Mouse (Mus musculus) spleen, embryonic (tissue): ENCODE measurements around the gene Cyb5r3.

Experiments used
- CTCF ChIA-PET: fragments of 350-600 bp; sonication (Branson Sonifier 250); formaldehyde crosslinking; loops from one replicate; lab custom pipeline; 2022; lab: Charles Lee

Gene Cyb5r3

DNA sequence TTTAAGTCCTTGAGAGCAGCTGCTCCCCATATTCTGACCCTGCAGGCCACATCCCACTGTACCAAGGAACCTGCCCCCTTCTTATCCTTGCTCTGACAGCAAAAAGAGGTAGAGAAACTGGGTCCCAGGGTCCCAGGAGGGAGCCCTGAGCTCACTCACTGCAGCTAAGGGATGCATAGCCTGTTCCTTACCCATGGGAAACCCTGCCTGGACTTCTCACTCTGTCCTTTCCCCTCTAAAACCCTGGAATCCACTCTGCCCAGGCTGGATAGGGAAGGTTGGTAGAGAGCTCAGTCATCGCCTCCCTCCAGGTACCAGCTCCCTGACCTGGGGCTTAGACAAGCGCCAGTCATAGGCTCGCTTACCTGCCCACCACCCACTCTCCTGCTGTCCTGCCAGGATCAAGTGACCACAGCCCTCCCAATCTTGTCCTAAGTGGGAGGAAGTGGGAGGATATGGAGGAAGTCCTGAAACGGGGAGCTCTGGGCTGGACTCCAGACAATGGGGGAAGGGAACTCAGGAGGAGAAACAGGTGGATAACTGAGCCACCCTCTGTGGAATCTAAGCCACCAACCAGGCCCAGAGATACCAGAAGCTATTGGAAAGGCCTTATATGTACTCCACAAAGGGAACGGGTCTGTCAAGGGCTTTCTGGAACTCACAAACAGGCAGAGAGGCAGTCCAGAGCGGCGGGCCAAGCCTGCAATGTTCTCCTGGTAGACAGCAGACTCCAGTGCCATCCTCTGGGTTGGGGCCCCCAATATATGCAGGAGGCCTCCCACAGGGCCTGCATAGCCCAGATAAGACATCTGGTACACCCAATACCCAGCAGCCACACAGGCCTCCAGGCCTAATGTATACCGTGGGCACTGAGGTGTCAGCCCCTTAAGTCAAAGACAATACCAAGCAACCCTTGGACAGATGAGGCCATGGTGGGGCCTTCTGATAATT, 2.3 kb downstream of the Cyb5r3 start:
- CTCF ChIA-PET = interaction anchor here (0.6 kb wide), 2 partner anchors 35 to 201 kb away, joined by 3 to 4 read pairs; no protein-coding TSS in a partner anchor

DNA sequence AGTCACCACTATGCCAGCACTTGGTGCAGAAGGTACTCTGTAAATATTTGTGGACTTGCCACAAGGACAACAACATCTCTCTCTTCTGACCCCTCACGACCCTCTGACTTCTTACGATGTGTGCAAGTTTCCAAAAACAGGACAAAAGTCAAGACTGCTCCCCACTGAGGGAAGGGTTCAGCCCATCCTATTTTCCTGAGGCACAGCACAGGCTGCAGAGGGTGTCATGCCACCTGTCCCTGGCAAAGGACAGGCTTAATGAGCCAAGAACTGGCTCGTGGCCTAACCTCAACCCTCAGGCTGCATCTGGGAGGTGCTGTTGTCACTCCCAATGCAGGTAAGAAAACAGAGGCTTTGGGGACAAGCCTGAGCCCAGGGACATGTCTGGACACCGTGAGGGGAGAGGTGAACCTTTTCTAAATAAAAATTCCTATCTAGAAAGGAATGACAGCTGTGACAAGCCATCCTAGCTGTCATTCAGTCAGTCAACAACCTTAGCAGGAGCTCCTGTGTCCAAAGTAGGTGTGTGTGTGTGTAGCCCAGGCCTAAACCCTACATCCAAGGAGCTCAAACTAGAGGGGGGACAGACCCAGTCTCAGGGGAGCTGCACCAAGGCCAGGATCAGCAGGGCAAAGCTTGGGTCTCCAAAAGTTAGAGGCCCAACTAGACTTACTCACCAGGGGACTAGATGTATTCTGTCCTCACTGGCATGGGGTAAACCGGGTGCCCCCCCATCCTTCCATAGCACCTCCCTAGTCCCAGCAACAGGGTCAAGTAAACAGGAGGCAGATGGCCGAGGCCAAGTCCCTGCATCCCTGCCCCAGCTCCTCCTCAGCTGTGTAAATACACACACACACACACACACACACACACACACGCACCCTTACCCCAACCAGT, 3.3 kb downstream of the Cyb5r3 start:
- CTCF ChIA-PET = interaction anchor here (0.6 kb wide), 2 partner anchors 36 to 202 kb away, joined by 3 to 4 read pairs; no protein-coding TSS in a partner anchor

DNA sequence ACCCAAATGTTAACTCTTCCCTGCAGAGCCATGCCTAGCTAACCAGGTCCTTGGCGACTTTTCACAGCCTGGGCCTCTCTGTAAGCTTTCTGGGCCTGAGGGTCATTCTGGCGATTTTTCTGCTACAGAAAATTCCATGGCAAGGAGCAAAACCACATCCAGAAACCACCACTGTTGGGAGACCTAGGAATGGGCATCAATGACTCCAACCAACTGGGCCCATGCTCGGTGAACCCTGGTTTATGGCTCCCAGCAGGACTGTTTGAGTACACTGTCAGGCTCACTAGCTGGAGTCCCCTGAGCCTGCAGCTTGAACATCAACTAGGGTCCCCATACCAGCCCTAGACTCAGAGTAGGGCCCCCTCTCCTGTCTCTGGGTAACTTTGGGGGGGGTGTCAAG, 4.1 kb downstream of the Cyb5r3 start:
- CTCF ChIA-PET = no interaction called here

GRCm38 (mm10) chr15:83167550-83168065, 4.8 kb downstream of the Cyb5r3 start:
- CTCF ChIA-PET = no interaction called here

GRCm38 (mm10) chr15:83167126-83167525, 5.3 kb downstream of the Cyb5r3 start:
- CTCF ChIA-PET = no interaction called here

GRCm38 (mm10) chr15:83166642-83167041, 5.8 kb downstream of the Cyb5r3 start:
- CTCF ChIA-PET = no interaction called here

DNA sequence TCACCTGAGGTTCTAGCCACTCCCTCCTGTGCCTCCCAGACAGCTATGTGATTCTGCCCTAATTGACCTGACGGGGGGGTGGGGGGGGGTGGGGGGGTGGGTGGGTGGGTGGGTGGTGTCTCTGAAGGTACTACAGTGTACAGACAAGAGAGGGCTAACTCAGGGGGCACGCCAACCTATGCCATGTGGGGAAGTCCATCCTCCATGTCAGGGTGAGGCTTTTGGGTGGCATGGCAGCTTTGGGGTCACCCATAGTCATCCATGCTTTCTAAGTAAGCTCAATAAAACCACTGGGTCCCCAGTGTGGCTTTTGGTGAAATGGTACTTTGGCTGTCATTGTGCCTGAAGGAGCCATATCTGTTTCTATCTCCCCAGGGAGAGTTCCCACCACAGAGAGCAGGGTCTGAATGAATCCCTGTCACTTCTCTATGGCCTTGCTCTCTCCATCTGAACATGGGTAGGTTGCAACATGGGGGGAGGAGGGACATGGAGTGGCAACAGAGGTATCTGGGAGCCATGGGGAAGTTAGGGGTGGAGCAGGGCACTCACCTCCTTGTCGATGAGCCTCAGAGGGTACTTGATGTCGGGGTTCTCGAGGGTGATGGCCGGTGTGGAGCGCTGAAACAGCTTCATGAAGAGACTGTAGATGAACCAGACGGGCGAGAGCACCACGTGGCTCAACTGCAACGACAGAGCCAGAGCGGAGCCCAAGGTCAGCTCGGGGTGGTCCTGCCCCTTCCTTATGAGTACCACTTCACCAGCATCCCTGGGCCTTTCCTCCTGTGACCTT, 6.7 kb downstream of the Cyb5r3 start:
- CTCF ChIA-PET = no interaction called here

DNA sequence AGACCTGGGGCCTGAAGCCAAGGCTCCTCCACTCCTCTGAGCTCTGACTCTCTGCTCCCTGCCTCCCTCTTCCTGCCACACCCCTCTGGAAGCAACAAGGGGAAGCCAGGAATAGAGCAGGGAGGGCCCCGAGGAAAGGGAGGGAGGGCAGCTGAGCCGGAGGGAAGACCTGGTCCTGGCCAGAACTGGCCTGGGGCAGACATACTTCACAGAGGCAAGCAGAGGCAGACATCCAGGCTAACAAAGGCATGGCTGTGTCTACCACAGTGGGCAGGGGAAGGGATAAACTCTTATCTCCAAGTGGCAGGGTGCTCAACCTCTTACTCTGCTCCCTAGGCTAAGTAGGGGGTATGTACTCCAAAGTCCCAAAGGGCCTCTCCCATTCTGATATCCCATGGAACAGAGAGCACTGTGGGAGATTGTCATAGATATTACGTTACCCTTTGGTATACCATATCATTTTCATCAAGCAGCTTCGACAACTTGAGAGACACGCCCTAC, 7.4 kb downstream of the Cyb5r3 start:
- CTCF ChIA-PET = no interaction called here

DNA sequence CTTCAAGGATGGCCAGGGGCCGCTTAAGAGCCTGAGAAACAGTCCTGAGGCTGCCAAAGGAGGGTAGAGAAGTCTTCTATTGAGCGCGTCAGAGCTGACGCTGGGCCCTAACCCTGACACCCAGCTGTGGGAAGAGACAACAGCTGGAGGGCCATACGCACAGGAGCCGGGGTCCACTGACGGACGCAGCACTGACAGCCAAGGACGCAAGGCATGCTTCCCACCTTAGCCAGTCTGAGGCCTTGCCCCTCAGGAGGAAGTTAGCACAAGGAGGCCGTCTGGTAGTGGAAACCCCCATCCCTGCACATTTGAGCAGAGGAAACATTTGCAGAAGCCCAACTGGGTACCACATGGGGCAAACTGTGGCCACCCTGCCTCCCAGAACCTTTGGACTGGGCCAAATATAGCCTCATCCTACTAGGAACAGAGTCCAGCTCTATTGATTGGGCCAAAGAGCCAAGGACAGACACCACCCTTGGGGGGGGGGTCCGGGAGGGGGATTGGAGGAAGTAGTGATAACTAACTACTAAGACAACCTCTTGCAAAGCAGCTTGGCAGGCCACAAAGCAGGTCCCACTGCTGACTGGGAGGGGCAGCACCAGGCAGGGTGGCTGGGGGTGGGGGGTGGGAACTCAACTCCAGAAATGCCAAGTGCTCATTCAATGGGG, 9.4 kb downstream of the Cyb5r3 start:
- CTCF ChIA-PET = no interaction called here

DNA sequence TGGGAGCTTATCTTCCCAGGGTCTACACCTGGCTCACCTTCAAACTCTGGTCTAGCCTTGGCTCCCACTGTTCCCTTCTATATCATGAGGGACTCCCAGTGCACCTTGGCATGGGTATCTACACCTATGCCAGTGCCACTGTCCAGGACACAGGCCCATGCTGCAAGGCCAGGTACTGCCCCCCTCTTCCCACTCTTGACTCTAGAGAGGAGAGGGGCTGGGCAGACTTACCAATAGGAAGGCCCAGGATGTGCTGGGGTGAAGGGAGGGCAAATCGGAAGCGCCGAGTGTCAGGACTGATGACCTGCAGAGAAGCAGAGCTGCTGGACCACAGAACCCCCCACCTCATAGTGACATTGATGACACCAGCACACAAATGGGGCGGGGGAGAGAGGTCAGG, 10.4 kb downstream of the Cyb5r3 start:
- CTCF ChIA-PET = no interaction called here

GRCm38 (mm10) chr15:83161062-83161748, 11.2 kb downstream of the Cyb5r3 start:
- CTCF ChIA-PET = no interaction called here

- CTCF ChIA-PET = no interaction called here
Measured at GRCm38 (mm10) chr15:83160561-83160960, 11.8 kb downstream of the Cyb5r3 start.

DNA sequence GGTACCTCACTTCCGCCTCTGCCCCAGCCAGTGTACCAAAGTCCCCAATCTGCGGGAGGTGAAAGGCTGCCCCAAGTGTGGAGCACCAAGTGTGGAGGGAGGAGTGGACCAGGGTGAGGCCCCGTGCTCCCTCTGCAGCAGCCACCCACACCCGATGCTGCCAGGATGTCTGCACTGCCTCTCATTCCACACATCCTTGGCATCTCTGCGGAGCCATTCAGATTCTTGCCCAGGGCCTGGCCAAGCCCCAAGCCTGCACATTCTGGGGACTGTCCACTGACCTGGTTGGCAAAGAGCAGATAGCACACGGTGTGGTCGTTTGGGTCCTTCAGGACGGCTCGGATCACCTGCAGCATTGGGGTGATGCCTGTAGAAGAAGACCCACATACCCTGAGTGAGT, 12.6 kb downstream of the Cyb5r3 start:
- CTCF ChIA-PET = no interaction called here

DNA sequence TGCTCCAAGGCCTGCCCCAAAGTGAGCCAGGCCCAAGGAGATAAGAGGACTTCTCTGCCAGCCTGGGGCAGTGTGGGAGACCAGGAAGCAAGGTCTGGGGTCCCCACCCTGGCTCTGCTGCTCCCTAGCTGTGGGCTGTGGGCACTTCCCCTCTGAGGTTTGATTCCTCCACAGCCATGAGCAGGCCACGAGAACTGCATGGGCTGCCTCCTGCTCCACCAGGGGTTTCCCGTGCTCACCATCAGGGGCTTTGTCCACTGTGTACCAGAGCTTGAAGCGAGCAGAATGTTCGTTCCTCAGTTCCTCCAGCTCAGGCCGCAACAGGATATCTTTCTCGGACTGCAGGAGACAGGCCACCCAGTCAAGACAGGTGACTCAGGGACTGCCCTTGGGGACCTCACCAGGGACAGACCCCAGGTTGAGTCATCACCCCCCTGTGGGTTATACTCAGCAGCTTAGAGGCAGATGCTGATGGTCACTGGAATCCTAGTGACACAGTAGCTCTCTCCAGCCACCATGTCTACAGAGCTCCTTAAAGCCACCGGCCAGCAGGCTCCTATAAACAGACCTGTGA, 13.7 kb downstream of the Cyb5r3 start:
- CTCF ChIA-PET = no interaction called here

DNA sequence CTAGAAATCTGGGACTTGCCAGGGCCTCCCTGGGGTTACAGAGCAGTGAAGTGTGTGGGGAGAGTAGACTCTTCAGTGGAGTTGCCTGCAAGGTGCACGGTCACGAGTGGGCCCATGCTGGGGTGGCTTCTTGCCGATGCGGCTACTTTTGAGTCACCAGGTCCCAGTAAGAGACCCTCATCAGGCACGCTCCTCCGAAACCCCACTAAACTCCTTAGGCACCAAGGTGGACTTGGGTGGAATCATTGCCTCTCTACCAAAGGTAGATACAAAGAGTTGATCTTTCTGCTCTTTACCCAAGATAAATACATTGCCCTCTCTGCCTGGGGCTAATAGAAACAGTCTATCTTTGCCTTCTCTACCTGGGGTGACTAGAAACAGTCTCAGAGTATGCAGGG, 14.7 kb downstream of the Cyb5r3 start:
- CTCF ChIA-PET = interaction anchor here (0.7 kb wide), 1 partner anchor 15 kb away, joined by 3 read pairs; no protein-coding TSS in a partner anchor

GRCm38 (mm10) chr15:83156929-83157666, 15.3 kb downstream of the Cyb5r3 start:
- CTCF ChIA-PET = interaction anchor here (0.7 kb wide), 1 partner anchor 15 kb away, joined by 3 read pairs; no protein-coding TSS in a partner anchor

DNA sequence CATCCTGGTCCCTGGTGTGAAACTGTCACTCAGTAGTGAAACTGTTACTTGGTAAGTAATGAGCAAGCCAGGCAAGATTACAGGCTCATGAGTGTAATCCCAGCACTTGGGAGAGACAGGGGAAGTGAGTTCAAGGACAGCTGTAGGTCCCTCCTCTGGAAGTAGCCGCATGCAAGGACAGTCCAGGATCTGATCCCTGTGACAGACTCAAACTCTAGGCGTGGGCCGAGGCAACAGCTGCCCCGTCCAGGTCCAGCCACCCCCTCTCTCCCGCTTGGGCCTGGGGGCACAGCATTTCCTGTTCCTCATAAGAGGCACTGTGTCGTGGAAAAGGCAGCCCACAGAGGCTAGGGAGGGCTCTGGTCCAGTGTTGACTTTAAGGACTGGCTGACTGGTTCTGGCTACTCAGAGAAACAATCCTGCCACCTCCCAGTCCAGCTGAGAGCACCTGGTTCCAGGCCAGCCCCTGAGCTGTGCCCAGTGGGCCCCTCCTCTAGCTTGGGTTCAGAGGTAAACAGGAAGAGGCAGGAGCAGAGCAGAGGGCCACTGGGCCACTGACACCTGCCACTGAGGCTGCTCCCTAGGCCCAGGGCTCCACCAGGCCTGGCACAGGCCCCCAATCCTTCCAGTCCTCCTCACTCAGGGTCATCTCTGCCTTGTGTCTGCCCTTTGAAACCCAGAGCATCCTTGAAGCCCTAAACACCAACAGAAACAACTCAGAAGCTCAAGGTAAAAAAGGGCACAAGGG, 16.5 kb downstream of the Cyb5r3 start:
- CTCF ChIA-PET = interaction anchor here (0.8 kb wide), 1 partner anchor 70 kb away, joined by 3 read pairs; no protein-coding TSS in a partner anchor

- CTCF ChIA-PET = no interaction called here
Measured at GRCm38 (mm10) chr15:83154309-83154708, 18.1 kb downstream of the Cyb5r3 start.
